Mouse (Mus musculus): ENCODE measurements around the gene Tmem131. TPM values are rescaled to one million over a fixed set of nuclear protein-coding genes. Genes with fewer than 3 reads are reported as not detected.

The Tmem131 gene
- total and polyA plus RNA-seq, 2 experiments from 2014 or later, result 3.9 to 10.1 TPM

DNA sequence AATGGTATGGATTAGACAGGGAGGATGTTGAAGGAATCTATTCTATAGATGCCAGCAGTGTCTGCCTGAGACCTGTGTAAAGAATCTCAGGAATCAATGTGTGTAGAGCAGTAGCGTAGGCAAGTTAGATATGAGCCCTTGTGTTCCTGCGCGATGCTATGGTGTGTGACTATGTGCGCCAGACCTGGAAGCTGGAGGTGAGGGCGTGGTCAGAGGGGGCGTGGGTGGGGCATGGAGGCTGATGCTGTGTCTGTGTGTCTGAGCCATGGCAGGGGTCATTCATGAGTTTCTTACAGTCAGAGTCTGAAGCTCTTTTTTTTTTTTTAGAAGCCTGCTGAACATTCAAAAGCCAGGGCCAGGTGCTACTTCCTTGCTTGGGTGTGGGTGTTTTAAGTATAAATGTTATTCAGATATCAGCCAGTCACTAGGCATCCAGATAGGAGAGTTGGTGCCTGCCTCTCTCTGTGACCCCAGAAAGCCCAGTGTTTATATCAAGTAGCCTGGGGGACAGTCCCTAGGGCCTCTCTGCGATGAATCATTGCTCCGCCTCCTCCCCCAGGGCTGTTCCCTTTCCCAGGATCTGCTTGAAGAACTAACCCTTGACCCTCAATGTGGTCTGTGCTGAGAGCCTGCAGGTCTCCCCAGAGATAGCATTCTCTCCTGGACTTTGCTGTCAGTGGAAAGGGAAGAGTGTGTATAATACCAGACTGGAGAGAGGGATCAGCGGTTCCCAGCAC, 171.1 kb downstream of the Tmem131 start:
- WGBS, result 81% methylated on average over 9 of the region's 9 CpGs
- Histone ChIP-seq H3K36me3 (replicated peaks; ENCODE audit: control insufficient read depth, insufficient read depth, low read length) (no peaks in the 10 kb centered on the region), H3K9ac (replicated peaks; ENCODE audit: low read depth, low read length) (no peak overlapping the region), H3K4me3 (ENCODE audit: low read depth, low read length) (no peak overlapping the region), H3K27me3 (ENCODE audit: control insufficient read depth, insufficient read depth, low read length) (peaks cover 15% of the 10 kb centered on the region; the same call in 1 of the 2 replicates), H3K4me1 (ENCODE audit: control insufficient read depth, insufficient read depth) (no peaks in the 10 kb centered on the region), H3K4me2 (ENCODE audit: low read depth, low read length) (no peak overlapping the region), H3K27ac (ENCODE audit: low read depth) (no peak overlapping the region), H3K9me3 (replicated peaks; ENCODE audit: control insufficient read depth, low read length) (0 out of 2 replicates have a peak, but pooled peaks cover 5% of the 10 kb centered on the region)
- TF ChIP-seq CTCF (IDR thresholded peaks at IDR 0.05; ENCODE audit: low read depth) (no peak), EP300 (IDR thresholded peaks at IDR 0.05; ENCODE audit: low read depth) (no peak)
- ATAC-seq (ENCODE audit: insufficient read depth, low read depth) (no peak), DNase-seq (ENCODE audit: low spot score) (no peak)

DNA sequence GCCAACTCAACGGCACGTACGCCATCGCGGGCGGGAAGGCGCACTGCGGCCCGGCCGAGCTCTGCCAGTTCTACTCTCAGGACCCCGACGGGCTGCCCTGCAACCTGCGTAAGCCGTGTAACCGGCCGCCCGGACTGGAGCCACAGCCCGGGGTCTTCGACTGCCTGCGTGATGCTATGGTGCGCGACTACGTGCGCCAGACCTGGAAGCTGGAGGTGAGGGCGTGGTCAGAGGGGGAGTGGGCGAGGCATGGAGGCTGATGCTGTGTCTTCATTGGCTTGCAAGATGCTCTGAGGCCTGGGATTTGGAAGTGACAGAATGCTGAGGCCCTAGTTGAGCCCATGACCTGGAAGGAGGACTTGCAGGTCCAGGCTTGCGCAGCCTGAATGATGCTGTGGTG, 172.5 kb downstream of the Tmem131 start:
- 0 out of 2 replicates have a peak, but pooled peaks cover 5% of the 10 kb centered on the region for H3K9me3 ChIP-seq (replicated peaks; ENCODE audit: control insufficient read depth, low read length)
- 14% methylated on average over 27 of the region's 27 CpGs for WGBS
- no peaks in the 10 kb centered on the region; the same call in 1 of the 2 replicates for H3K4me1 ChIP-seq (ENCODE audit: control insufficient read depth, insufficient read depth)
- no peaks in the 10 kb centered on the region for H3K36me3 ChIP-seq (replicated peaks; ENCODE audit: control insufficient read depth, insufficient read depth, low read length)
- peaks cover 15% of the 10 kb centered on the region; the same call in 1 of the 2 replicates for H3K27me3 ChIP-seq (ENCODE audit: control insufficient read depth, insufficient read depth, low read length)
- H3K4me2 ChIP-seq (ENCODE audit: low read depth, low read length), result peak overlapping the region; percentile 36; the same call in 1 of the 2 replicates
- no peak for DNase-seq (ENCODE audit: low spot score)
- ATAC-seq (ENCODE audit: insufficient read depth, low read depth), result no peak
- H3K27ac ChIP-seq (ENCODE audit: low read depth), result no peak overlapping the region
- TF ChIP-seq CTCF (IDR thresholded peaks at IDR 0.05; ENCODE audit: low read depth), result no peak
- TF ChIP-seq EP300 (IDR thresholded peaks at IDR 0.05; ENCODE audit: low read depth), result no peak
- H3K9ac ChIP-seq (replicated peaks; ENCODE audit: low read depth, low read length), result no peak overlapping the region
- peak overlapping the region; percentile 16 for H3K4me3 ChIP-seq (ENCODE audit: low read depth, low read length)

DNA sequence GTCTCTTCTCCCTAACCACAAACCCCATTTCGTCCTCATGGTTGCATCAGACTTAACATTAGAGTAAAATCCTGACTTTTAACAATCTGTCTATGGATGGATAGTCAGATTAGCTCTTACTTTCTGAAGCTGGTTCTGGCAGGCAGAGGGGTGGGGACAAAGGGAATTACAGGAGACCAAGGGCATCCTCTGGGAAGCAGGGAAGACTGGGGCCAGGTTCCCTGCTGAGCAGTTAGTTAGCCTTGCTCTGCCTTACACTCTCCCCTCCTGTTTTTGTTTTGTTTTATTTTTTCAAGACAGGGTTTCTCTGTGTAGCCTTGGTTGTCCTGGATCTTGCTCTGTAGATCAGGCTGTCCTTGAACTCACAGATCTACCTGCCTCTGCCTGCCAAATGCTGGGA, 173.5 kb downstream of the Tmem131 start:
- Histone ChIP-seq H3K4me2 (ENCODE audit: low read depth, low read length) (no peak overlapping the region), H3K4me1 (ENCODE audit: control insufficient read depth, insufficient read depth) (no peaks in the 10 kb centered on the region; the same call in 1 of the 2 replicates), H3K4me3 (ENCODE audit: low read depth, low read length) (no peak overlapping the region), H3K9ac (replicated peaks; ENCODE audit: low read depth, low read length) (no peak overlapping the region), H3K27me3 (ENCODE audit: control insufficient read depth, insufficient read depth, low read length) (peaks cover 15% of the 10 kb centered on the region; the same call in 1 of the 2 replicates), H3K9me3 (replicated peaks; ENCODE audit: control insufficient read depth, low read length) (no peaks in the 10 kb centered on the region), H3K36me3 (replicated peaks; ENCODE audit: control insufficient read depth, insufficient read depth, low read length) (no peaks in the 10 kb centered on the region), H3K27ac (ENCODE audit: low read depth) (no peak overlapping the region)
- TF ChIP-seq EP300 (IDR thresholded peaks at IDR 0.05; ENCODE audit: low read depth) (no peak), CTCF (IDR thresholded peaks at IDR 0.05; ENCODE audit: low read depth) (no peak)
- ATAC-seq (ENCODE audit: insufficient read depth, low read depth), result no peak
- WGBS, result 79% methylated on average over 1 of the region's 1 CpGs
- DNase-seq (ENCODE audit: low spot score), result no peak

DNA sequence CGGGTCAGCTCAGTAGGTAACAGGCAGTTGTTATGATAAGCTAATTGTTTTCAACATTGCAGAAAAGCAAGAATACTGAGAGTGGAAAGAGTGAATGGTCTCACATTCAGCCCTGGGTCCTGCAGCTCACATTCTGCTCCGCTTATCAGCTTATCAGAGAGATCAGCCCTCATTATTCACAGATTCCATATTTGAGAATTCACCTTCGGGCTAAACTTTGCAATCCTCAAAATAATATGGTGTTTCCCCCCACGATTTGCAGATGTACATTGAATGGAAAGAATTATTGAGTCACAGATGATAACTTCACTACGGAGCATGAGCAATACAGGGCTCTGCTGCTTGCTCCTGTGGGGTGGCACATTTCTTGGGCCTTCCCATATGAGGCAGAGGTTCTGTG, 174.7 kb downstream of the Tmem131 start:
- Histone ChIP-seq H3K27ac (ENCODE audit: low read depth) (no peak overlapping the region), H3K4me3 (ENCODE audit: low read depth, low read length) (no peak overlapping the region), H3K4me1 (ENCODE audit: control insufficient read depth, insufficient read depth) (no peaks in the 10 kb centered on the region; the same call in 1 of the 2 replicates), H3K9me3 (replicated peaks; ENCODE audit: control insufficient read depth, low read length) (no peaks in the 10 kb centered on the region), H3K27me3 (ENCODE audit: control insufficient read depth, insufficient read depth, low read length) (peaks cover 15% of the 10 kb centered on the region; the same call in 1 of the 2 replicates), H3K4me2 (ENCODE audit: low read depth, low read length) (no peak overlapping the region), H3K36me3 (replicated peaks; ENCODE audit: control insufficient read depth, insufficient read depth, low read length) (no peaks in the 10 kb centered on the region), H3K9ac (replicated peaks; ENCODE audit: low read depth, low read length) (no peak overlapping the region)
- WGBS, result 64% methylated on average over 5 of the region's 5 CpGs
- ATAC-seq (ENCODE audit: insufficient read depth, low read depth) (no peak), DNase-seq (ENCODE audit: low spot score) (no peak)
- no peak for TF ChIP-seq CTCF (IDR thresholded peaks at IDR 0.05; ENCODE audit: low read depth)
- no peak for TF ChIP-seq EP300 (IDR thresholded peaks at IDR 0.05; ENCODE audit: low read depth)

DNA sequence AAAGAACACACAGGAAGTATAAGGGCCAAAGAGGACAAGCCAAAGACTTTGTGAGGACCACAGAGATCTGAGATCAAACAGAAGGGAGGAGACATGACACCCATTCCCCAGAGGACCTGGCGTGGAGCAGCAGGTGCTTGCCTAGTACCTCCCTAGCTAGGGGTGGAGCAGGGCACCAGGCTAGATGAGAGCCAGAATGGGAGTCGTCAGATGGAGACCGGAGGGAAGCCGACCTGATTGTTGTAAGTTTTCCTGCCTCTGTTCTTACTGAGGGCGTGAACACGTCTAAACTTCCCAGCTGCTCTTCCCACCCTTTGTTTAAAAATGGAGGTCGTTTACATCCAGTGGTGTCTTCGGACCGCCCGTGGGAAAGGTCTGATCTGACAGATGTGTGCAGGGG, 176.1 kb downstream of the Tmem131 start:
- no peak for DNase-seq (ENCODE audit: low spot score)
- Histone ChIP-seq H3K4me2 (ENCODE audit: low read depth, low read length) (no peak overlapping the region), H3K27ac (ENCODE audit: low read depth) (no peak overlapping the region), H3K9ac (replicated peaks; ENCODE audit: low read depth, low read length) (no peak overlapping the region), H3K27me3 (ENCODE audit: control insufficient read depth, insufficient read depth, low read length) (peaks cover 15% of the 10 kb centered on the region; the same call in 1 of the 2 replicates), H3K36me3 (replicated peaks; ENCODE audit: control insufficient read depth, insufficient read depth, low read length) (no peaks in the 10 kb centered on the region), H3K4me3 (ENCODE audit: low read depth, low read length) (no peak overlapping the region), H3K9me3 (replicated peaks; ENCODE audit: control insufficient read depth, low read length) (no peaks in the 10 kb centered on the region), H3K4me1 (ENCODE audit: control insufficient read depth, insufficient read depth) (no peaks in the 10 kb centered on the region; the same call in 1 of the 2 replicates)
- 38% methylated on average over 10 of the region's 10 CpGs for WGBS
- ATAC-seq (ENCODE audit: insufficient read depth, low read depth), result no peak
- TF ChIP-seq EP300 (IDR thresholded peaks at IDR 0.05; ENCODE audit: low read depth) (no peak), CTCF (IDR thresholded peaks at IDR 0.05; ENCODE audit: low read depth) (no peak)
